Mouse (Mus musculus) Patski (cell line): Measurements from ENCODE around the gene Calr. TPM values are rescaled to one million over a fixed set of nuclear protein-coding genes. Genes with fewer than 3 reads are reported as not detected.
A peak's percentile ranks its signal among the peaks of the same experiment; 100 is the strongest.

ENCODE experiments used
- ATAC-seq: fragments of 100-300 bp; one replicate; pipeline ENCODE4 v1.8.0; 2021
- CTCF ChIA-PET: fragments of 350-600 bp; sonication (Branson Sonifier 250); formaldehyde crosslinking; loops from one replicate; lab custom pipeline; 2022; ENCODE audit warnings: inconsistent platforms; lab: Charles Lee
- POLR2A ChIA-PET: fragments of 350-600 bp; sonication (Branson Sonifier 250); formaldehyde crosslinking; loops from one replicate; lab custom pipeline; 2022; ENCODE audit warnings: antibody characterized with exemption, inconsistent platforms; lab: Charles Lee
- DNase-seq: peaks from one replicate; pipeline ENCODE4 v3.0.0-alpha.2; 2011; ENCODE audit warnings: low read depth, low spot score
- H3K27me3 ChIP-seq: fragments of 371-371 bp; one replicate; pipeline ENCODE4 v1.5.1; 2021
- CTCF ChIP-seq: fragments of 100-300 bp; IDR thresholded peaks from one replicate; pipeline ENCODE4 v1.5.1; 2021
- in situ Hi-C: fragments of 300-500 bp; cut with MboI; formaldehyde crosslinking; loops from 3 replicates; pipeline ENCODE4 v1.11.1; 2018; ENCODE audit warnings: low pct_unique_long_range_greater_than_20kb, mixed read lengths
- polyA plus RNA-seq: library from polyadenylated mRNA; unstranded; gene quantifications from one replicate; pipeline ENCODE4 v1.2.3, GENCODE M21; 2021

Calr gene
- polyA plus RNA-seq, 1 experiment from 2014 or later = 1,232 TPM

- ChIA-PET CTCF (interaction anchor here (1.3 to 1.4 kb wide), 4 partner anchors 9 to 18 kb away, joined by 3 to 4 read pairs (median 4); no protein-coding TSS in a partner anchor), POLR2A (interaction anchor here (1.3 kb wide), 1 partner anchor 28 kb away, joined by 4 read pairs; no protein-coding TSS in a partner anchor)
- H3K27me3 ChIP-seq = no peaks in the 10 kb centered on the region
- no peak for TF ChIP-seq CTCF
- ATAC-seq (no peak), DNase-seq (no peak)
- in situ Hi-C loops = no loop called here
These were observed 27.6 kb upstream of the Calr start for GRCm38 (mm10) chr8:84874339-84874738.

DNA sequence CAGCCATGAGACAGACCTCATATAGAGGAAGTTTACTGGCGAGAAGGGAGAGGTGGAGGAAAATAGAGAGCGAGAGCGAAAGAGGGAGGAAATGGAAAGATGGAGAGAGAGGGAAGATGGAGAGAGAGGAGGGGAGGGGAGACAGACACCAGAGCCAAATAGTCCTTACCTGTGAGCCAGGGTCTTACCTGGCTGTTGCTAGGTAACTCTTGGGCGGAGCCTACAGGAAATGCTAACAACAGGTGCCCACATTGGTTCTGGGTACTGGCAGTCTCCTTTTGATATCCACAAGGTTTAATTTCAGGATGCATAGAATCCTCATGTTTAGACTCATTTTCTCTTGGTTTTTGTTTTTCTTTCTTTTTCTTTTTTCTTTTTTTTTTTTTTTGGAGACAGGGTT is 26.3 kb upstream of the Calr start:
- POLR2A ChIA-PET = no interaction called here
- DNase-seq = no peak
- no peak for ATAC-seq
- H3K27me3 ChIP-seq = no peaks in the 10 kb centered on the region
- CTCF ChIA-PET = no interaction called here
- no peak for TF ChIP-seq CTCF
- in situ Hi-C loops = no loop called here

DNA sequence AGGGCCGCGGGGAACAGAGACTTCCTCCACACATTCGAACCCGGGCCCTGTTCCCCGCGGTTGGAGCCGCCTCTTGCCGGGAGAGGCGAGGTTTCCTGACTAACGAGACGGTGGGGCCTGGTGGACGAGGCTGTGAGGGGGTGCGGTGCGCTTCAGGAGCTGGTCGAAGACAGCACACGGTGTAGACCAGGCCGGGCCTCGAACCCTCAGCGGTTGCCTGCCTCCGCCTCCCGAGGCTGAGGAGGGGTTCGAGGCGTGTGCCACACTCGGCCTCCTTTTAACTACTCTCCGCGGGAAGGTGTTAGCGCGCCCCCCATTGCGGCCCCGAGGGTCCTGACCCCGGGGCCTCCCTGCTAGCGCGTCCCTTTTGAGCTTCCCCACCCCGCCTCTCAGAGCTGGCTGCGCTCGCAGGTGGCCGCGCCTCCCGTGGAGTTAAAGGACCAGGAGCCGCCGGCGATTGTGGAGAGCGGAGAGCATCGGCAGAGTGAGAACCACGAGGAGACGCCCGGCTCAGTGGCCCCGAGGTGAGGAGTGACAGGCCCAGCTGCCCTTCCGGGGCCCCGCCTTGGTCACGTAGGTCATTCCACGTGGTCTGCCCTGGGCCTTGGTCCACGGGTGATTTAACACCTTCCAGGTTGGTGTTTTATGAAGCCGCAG is 25.7 kb upstream of the Calr start:
- in situ Hi-C loops = no loop called here
- POLR2A ChIA-PET = no interaction called here
- no peak for TF ChIP-seq CTCF
- ATAC-seq = peak; percentile 24
- no peaks in the 10 kb centered on the region for H3K27me3 ChIP-seq
- CTCF ChIA-PET = interaction anchor here (0.8 to 1.7 kb wide), 2 partner anchors 10 to 31 kb away, joined by 3 to 7 read pairs; no protein-coding TSS in a partner anchor
- DNase-seq = no peak

- POLR2A ChIA-PET = no interaction called here
- DNase-seq (no peak), ATAC-seq (peak; percentile 10)
- CTCF ChIA-PET = interaction anchor here (0.8 to 1.7 kb wide), 5 partner anchors 11 to 32 kb away, joined by 3 to 7 read pairs (median 4); partner anchors contain the start of gene Calr
- in situ Hi-C loops = no loop called here
- no peaks in the 10 kb centered on the region for H3K27me3 ChIP-seq
- TF ChIP-seq CTCF = no peak
These were observed 24.9 kb upstream of the Calr start, which contains the start of gene Syce2 for GRCm38 (mm10) chr8:84871376-84872308. Syce2 (plus strand) TSS chr8:84872111.

GRCm38 (mm10) chr8:84856864-84857441 is 10.2 kb upstream of the Calr start, which contains the start of gene Farsa:
Farsa (plus strand) TSS chr8:84856989.
- H3K27me3 ChIP-seq = no peaks in the 10 kb centered on the region
- ATAC-seq (peak; percentile 78), DNase-seq (peak; percentile 64)
- CTCF ChIA-PET = interaction anchor here (0.7 to 1.5 kb wide), 4 partner anchors 10 to 46 kb away, joined by 3 read pairs; no protein-coding TSS in a partner anchor
- POLR2A ChIA-PET = interaction anchor here (1.4 to 2.0 kb wide), 3 partner anchors 9 to 11 kb away, joined by 6 to 11 read pairs (median 6); partner anchors contain the start of gene Calr
- TF ChIP-seq CTCF = no peak
- in situ Hi-C loops = no loop called here

DNA sequence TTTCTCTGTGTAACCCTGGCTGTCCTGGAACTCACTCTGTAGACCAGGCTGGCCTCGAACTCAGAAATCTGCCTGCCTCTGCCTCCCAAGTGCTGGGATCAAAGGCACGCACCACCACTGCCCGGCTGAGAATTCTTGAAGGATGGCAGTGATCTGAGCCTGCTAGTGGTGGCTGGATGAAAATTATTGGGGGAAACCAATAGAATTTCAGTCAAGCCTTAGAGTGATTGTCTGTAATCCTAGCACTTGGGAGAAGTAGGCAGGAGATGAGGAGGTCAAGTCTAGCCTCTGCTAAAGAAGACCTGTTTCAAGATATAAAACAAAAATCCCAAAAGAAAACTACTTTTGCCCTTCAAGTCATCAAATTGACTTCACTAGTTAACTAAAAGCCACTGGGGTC is 9.7 kb upstream of the Calr start:
- in situ Hi-C loops = no loop called here
- CTCF ChIA-PET = interaction anchor here (1.2 to 1.5 kb wide), 2 partner anchors 9 to 15 kb away, joined by 3 to 4 read pairs; no protein-coding TSS in a partner anchor
- no peak for ATAC-seq
- no peak for TF ChIP-seq CTCF
- no peak for DNase-seq
- POLR2A ChIA-PET = interaction anchor here (1.4 to 2.0 kb wide), 2 partner anchors 9 to 10 kb away, joined by 6 to 11 read pairs; partner anchors contain the start of gene Calr
- no peaks in the 10 kb centered on the region for H3K27me3 ChIP-seq

DNA sequence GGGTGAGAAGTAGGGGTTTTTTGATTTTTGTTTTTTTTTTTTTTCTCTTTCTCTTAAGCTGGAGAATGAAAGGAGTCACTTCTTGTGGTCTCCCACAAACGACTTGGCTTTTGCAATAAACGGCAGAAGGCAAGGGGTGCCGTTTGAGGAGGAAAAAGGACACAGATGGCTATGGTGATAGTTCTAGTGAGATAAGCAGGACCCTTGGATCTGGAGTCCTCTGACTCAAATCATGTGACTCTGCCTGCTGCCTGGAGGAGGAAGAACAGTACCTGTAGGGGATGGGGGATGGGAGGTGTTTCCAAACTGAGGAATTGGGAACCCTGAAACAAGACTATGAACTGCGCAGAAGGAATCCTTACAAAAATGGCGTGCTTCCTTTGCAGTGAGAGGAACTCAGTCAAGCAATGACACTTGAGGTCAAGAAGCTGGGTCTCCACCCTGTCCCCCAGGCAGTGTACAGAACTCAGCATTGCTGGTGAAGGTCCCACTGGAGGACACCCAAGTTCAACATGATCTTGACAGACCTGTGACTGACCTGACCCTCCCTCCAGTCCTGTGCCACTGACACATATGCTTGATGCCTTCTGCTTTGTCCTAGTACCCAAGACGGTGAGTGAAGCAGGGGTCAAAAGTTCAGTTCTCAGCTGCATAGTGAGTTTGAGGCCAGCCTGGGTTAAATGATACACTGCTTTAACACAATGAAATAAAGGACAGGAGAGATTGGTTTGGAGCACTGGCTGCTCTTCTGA is 1.1 kb upstream of the Calr start:
- no peaks in the 10 kb centered on the region for H3K27me3 ChIP-seq
- in situ Hi-C loops = no loop called here
- ChIA-PET POLR2A (interaction anchor here (0.6 to 2.0 kb wide), 6 partner anchors 9 to 78 kb away, joined by 3 to 11 read pairs (median 4); partner anchors contain the start of genes Farsa and Gcdh), CTCF (interaction anchor here (0.7 to 2.6 kb wide), 8 partner anchors 8 to 150 kb away, joined by 3 to 9 read pairs (median 4); partner anchors contain the start of gene Farsa)
- no peak for ATAC-seq
- DNase-seq = no peak
- TF ChIP-seq CTCF = no peak

GRCm38 (mm10) chr8:84846094-84846721 is 526 bp downstream of the Calr start:
- no peak for ATAC-seq
- no peak for TF ChIP-seq CTCF
- in situ Hi-C loops = no loop called here

More at GRCm38 (mm10) chr8:84846094-84846721, 526 bp downstream of the Calr start:
- ChIA-PET POLR2A (interaction anchor here (0.6 to 3.1 kb wide), 9 partner anchors 9 to 830 kb away, joined by 3 to 14 read pairs (median 4); partner anchors contain the start of genes Farsa and Klf1), CTCF (interaction anchor here (1.4 to 2.6 kb wide), 2 partner anchors 47 to 57 kb away, joined by 3 to 9 read pairs; no protein-coding TSS in a partner anchor)
- DNase-seq = no peak
- H3K27me3 ChIP-seq = no peaks in the 10 kb centered on the region
